Mouse (Mus musculus) splenic B cell, adult 2 months (primary cell): ENCODE results near the gene Zfp933.
"Not testable (repeated sequence)": the region's sequence is repeated elsewhere in the genome, so short reads cannot be mapped to it uniquely, and the experiment has no call there.

Experiments used
- DNase-seq: peaks from one replicate; pipeline ENCODE4 v3.0.0-alpha.2; 2011; ENCODE audit warnings: low read depth, low spot score
- H3K27me3 ChIP-seq: 2 replicates; pipeline ENCODE4 v1.6.1; 2012; ENCODE audit warnings: mild to moderate bottlenecking, low read length, moderate library complexity, mixed read lengths; ENCODE audit not compliant: control insufficient read depth, poor library complexity, insufficient read depth, severe bottlenecking
- H3K36me3 ChIP-seq: 2 replicates; pipeline ENCODE4 v1.6.1; 2012; ENCODE audit warnings: mild to moderate bottlenecking, low read length, moderate library complexity, mixed read lengths; ENCODE audit not compliant: control insufficient read depth, poor library complexity, insufficient read depth, severe bottlenecking

The Zfp933 gene

GRCm38 (mm10) chr4:147869238-147869637 is 21.1 kb upstream of the Zfp933 start:
- no peaks in the 10 kb centered on the region; the same call in 1 of the 2 replicates for H3K36me3 ChIP-seq
- no peak for DNase-seq
- H3K27me3 ChIP-seq, result no peaks in the 10 kb centered on the region

GRCm38 (mm10) chr4:147868450-147869031 is 20.4 kb upstream of the Zfp933 start, which contains the start of the genes Miip and Fv1:
Gene Miip, minus strand, starts transcription at chr4:147868816.
Gene Fv1, plus strand, starts transcription at chr4:147868979.
- peak; percentile 97 for DNase-seq
- peaks cover 2% of the 10 kb centered on the region; the same call in 1 of the 2 replicates for H3K36me3 ChIP-seq
- no peaks in the 10 kb centered on the region for H3K27me3 ChIP-seq

- peak; percentile 13 for DNase-seq
- H3K27me3 ChIP-seq, result no peaks in the 10 kb centered on the region
Observed at GRCm38 (mm10) chr4:147867563-147868449, 19.6 kb upstream of the Zfp933 start.

GRCm38 (mm10) chr4:147866793-147867192 is 18.6 kb upstream of the Zfp933 start:
- not testable (repeated sequence) for H3K36me3 ChIP-seq, H3K27me3 ChIP-seq, DNase-seq

More at GRCm38 (mm10) chr4:147867563-147868449, 19.6 kb upstream of the Zfp933 start:
- H3K36me3 ChIP-seq, result peaks cover 2% of the 10 kb centered on the region

GRCm38 (mm10) chr4:147866056-147866455 is 17.9 kb upstream of the Zfp933 start:
- no peaks in the 10 kb centered on the region for H3K27me3 ChIP-seq
- no peak for DNase-seq
- peaks cover 3% of the 10 kb centered on the region for H3K36me3 ChIP-seq

- Histone ChIP-seq H3K27me3 (no peaks in the 10 kb centered on the region), H3K36me3 (peaks cover 3% of the 10 kb centered on the region)
- DNase-seq, result no peak
Observed at GRCm38 (mm10) chr4:147865651-147866050, 17.5 kb upstream of the Zfp933 start.

- no peak for DNase-seq
- Histone ChIP-seq H3K36me3 (peaks cover 3% of the 10 kb centered on the region), H3K27me3 (no peaks in the 10 kb centered on the region)
Observed at GRCm38 (mm10) chr4:147862051-147862450, 13.9 kb upstream of the Zfp933 start.

- Histone ChIP-seq H3K36me3 (no peaks in the 10 kb centered on the region), H3K27me3 (no peaks in the 10 kb centered on the region)
- no peak for DNase-seq
Observed at GRCm38 (mm10) chr4:147850776-147851175, 2.6 kb upstream of the Zfp933 start.

- H3K36me3 ChIP-seq, result no peaks in the 10 kb centered on the region
- DNase-seq, result no peak
- H3K27me3 ChIP-seq, result no peaks in the 10 kb centered on the region
Observed at GRCm38 (mm10) chr4:147848584-147848991, 422 bp upstream of the Zfp933 start.

GRCm38 (mm10) chr4:147842871-147843270 is 5.3 kb downstream of the Zfp933 start:
- no peaks in the 10 kb centered on the region for H3K27me3 ChIP-seq
- DNase-seq, result no peak

GRCm38 (mm10) chr4:147839282-147839681 is 8.9 kb downstream of the Zfp933 start:
- DNase-seq, result not testable (repeated sequence)

More at GRCm38 (mm10) chr4:147842871-147843270, 5.3 kb downstream of the Zfp933 start:
- 0 out of 2 replicates have a peak, but pooled peaks cover 2% of the 10 kb centered on the region for H3K36me3 ChIP-seq

GRCm38 (mm10) chr4:147824389-147824788 is 23.8 kb downstream of the Zfp933 start:
- Histone ChIP-seq H3K36me3 (peaks cover 6% of the 10 kb centered on the region), H3K27me3 (no peaks in the 10 kb centered on the region)
- no peak for DNase-seq

More at GRCm38 (mm10) chr4:147839282-147839681, 8.9 kb downstream of the Zfp933 start:
- H3K27me3 ChIP-seq, H3K36me3 ChIP-seq: not testable (repeated sequence)

GRCm38 (mm10) chr4:147821414-147821813 is 26.8 kb downstream of the Zfp933 start:
- not testable (repeated sequence) for H3K27me3 ChIP-seq, H3K36me3 ChIP-seq, DNase-seq

- not testable (repeated sequence) for DNase-seq, H3K27me3 ChIP-seq, H3K36me3 ChIP-seq
Observed at GRCm38 (mm10) chr4:147819659-147820058, 28.5 kb downstream of the Zfp933 start.

- Histone ChIP-seq H3K36me3 (no peaks in the 10 kb centered on the region), H3K27me3 (no peaks in the 10 kb centered on the region)
- peak; percentile 72 for DNase-seq
Observed at GRCm38 (mm10) chr4:147814592-147815167, 33.5 kb downstream of the Zfp933 start.
